Mouse (Mus musculus) thymus, postnatal 25 days (tissue): Measurements from ENCODE around the gene Map4k4.

Source experiments
- DNase-seq: peaks from one replicate; pipeline ENCODE4 v3.0.0; 2022

Gene Map4k4

DNA sequence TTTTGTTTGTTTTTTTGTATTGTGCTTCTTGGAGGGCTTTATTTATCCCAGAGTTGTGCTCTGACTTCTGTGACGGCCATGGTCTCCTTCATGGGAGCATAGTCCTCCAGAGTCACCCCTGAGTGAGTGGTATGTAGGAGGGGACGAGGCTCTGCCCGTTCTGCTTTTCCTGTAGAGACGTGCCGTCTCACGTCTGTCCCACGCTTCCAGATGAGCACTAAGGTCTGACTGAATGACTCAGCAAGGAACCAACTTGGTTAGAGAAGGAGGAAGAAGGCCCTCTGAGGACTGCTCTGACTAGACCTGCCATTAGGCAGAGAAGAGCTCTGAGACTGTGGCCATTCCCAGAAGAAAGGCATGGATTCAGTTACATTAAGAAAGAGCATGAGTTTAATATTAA, 68.3 kb downstream of the Map4k4 start:
- no peak for DNase-seq

DNA sequence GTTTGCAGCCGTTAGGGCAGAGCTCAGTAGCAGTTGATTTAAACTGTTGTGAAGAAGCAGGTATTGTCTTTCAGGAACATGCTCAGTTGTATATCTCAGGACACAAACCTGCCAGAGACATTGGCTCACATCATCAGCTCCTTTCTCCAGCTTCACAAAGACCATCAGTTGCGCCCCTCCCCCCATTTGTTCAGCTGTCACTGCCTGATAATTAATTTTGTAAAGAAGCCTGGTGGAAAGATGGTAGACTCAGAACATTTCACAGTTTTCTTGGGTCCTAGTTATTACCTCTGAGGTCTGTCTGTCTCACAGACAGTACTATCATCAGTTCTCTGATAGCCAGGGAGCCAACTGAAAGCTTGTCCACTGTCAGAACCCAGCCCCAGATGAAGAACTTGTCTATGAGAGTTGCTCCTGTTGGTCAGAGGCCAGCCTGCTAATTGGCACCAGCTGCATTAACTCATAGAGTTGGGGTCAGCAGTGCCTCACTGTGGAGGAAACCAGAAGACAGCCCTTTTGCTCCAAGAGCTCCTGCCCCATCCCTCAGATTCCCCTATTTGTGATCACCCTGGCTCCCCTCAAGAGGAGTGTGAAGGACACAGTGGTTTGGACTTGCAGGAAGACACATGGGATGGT, 69.2 kb downstream of the Map4k4 start:
- DNase-seq = no peak

GRCm38 (mm10) chr1:39972411-39972810, 71.7 kb downstream of the Map4k4 start:
- DNase-seq = no peak

- no peak for DNase-seq
These were observed 73.2 kb downstream of the Map4k4 start for GRCm38 (mm10) chr1:39973911-39974310.

GRCm38 (mm10) chr1:39975005-39975404, 74.3 kb downstream of the Map4k4 start:
- DNase-seq = no peak

DNA sequence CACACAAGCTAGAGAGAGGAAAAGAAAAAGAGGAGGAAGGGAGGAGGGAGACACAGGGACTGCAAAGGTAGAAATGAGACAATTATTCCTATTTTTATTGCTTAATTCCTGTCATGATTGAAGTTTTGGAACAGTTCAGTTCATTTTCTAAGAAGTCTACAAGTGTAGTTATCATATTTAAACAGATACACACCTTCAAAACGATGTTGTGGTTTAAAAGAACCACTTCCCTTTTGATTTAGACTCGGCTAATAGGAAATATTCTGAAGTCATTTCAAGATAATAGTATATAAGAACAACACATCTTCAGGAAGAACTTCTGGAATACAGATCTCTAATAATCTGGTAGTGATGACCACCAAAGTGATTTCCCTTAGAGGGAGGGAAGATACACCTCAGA, 75.4 kb downstream of the Map4k4 start:
- no peak for DNase-seq

GRCm38 (mm10) chr1:39976847-39977744, 76.4 kb downstream of the Map4k4 start:
- DNase-seq = no peak

DNA sequence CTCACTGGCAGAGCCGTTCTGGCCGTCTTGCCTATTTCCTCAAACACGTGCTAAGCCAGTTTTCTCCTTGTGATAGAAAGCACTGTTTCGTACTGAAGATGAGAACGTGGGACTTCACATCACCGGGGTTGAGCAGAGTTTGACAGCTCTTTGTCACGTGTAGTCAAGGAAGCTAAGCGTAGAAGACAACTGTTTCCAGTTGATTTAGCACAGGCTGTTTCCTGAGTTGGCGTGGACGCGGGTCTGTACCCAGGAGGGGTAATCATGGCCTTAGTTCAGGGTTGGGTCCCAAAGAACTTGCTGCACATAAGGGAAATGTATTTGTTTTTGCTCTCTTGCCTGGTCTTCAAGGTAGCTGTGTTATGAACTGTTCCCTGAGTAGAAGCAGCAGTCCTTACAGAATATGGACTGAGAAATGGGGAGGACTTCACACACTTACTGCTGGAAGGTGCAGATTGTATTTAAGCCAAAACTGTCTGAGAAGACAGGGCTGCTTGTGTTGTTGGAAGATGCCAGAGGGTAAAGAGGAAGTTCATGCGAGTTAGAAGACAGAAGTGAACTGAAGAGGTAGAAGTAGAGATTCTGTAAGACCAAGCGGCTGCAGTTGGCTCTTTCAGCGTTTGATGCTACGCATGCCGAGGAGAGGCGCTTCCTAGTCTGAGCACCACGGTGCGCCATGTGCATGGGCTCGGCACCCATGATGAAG, 78.2 kb downstream of the Map4k4 start:
- no peak for DNase-seq

GRCm38 (mm10) chr1:39980314-39981290, 79.9 kb downstream of the Map4k4 start:
- no peak for DNase-seq

- DNase-seq = no peak
These were observed 81.3 kb downstream of the Map4k4 start for GRCm38 (mm10) chr1:39981970-39982369.

- DNase-seq = no peak
These were observed 82.2 kb downstream of the Map4k4 start for GRCm38 (mm10) chr1:39982727-39983487.

- DNase-seq = no peak
These were observed 83.6 kb downstream of the Map4k4 start for GRCm38 (mm10) chr1:39984331-39984730.

GRCm38 (mm10) chr1:39986820-39987219, 86.1 kb downstream of the Map4k4 start:
- no peak for DNase-seq

DNA sequence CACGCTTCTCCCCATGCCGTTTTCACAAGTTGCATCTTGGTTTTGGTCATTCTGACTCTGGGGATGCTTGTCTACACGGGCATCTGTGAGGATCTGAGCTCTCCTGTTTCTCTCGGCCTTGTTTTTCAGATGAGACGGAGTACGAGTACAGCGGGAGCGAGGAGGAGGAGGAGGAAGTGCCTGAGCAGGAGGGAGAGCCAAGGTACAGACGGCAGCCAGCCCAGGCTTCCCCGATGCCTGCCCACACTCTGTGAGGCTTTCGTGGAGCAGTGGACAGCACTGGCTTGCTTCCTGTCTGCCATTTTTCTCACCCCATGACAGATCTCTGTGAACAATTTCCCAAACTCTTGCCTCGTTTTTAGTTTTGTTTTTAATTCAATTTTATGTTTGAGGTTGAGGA, 88.1 kb downstream of the Map4k4 start:
- no peak for DNase-seq

- DNase-seq = no peak
These were observed 89.3 kb downstream of the Map4k4 start for GRCm38 (mm10) chr1:39990041-39990440.

- DNase-seq = no peak
These were observed 93.2 kb downstream of the Map4k4 start for GRCm38 (mm10) chr1:39993921-39994320.

DNA sequence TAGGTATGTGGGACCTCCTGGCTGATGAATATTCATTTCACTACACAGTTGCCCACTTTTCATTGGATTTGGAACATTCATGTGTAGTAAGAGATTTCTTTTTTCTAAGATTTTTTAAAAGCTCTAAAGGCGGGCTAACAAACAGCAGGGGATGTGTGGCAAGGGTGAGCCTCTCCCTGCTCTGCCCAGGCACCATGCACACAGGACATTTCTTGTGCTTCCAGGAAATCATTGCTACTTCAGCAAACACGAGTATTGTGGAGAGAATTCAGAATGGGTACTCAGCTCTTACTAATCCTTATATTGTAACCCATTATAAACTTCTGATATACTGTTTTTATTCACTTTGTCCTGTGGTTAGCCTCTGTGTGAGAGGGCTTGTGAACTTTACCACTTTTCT, 94.9 kb downstream of the Map4k4 start:
- no peak for DNase-seq

DNA sequence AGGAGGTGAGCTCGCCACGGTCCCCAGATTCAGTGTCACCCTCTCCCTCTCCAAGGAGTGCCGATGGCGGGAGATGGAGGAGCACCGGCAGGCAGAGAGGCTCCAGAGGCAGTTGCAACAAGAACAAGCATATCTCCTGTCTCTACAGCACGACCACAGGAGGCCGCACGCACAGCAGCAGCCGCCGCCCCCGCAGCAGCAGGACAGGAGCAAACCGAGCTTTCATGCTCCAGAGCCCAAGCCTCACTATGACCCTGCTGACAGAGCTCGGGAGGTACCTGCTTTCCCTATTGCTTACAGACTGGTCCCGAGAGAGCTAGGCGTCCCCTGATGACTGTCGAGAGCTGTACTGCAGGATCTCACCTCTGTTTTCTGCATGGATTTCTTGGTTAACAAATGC, 99.8 kb downstream of the Map4k4 start:
- no peak for DNase-seq

GRCm38 (mm10) chr1:40000899-40001298, 100.2 kb downstream of the Map4k4 start:
- no peak for DNase-seq

- no peak for DNase-seq
These were observed 101.5 kb downstream of the Map4k4 start for GRCm38 (mm10) chr1:40002129-40002727.

DNA sequence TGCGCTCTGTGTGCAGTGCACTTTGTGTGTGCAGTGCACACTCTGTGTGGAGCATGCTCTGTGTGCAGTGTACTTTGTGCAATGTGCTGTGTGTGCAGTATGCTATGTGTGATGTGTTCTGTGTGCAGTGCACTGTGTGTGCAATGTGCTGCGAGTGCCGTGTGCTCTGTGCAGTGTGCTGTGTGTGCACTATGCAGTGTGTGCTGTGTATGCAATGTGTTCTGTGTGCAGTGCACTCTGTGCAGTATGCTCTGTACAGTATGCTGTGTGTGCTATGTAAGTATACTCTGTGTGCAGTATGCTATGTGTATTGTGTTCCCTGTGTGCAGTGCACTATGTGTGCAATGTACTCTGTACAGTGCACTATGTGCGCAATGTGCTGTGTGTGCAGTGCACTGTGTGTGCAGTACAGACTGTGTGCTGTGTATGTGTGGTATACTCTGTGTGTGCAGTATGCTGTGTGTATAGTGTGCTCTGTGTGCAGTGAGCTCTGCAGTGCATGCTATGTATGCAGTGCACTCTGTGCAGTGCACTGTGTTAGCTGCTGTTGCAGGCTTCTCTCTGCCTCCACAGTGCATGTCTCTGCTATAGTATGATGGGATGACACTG, 105.4 kb downstream of the Map4k4 start:
- DNase-seq = no peak
